Mouse (Mus musculus): Measurements from ENCODE around the gene Ifi35.
A peak's percentile ranks its signal among the peaks of the same experiment; 100 is the strongest.
"Not testable (repeated sequence)": the region's sequence is repeated elsewhere in the genome, so short reads cannot be mapped to it uniquely, and the experiment has no call there.

Ifi35 gene

DNA sequence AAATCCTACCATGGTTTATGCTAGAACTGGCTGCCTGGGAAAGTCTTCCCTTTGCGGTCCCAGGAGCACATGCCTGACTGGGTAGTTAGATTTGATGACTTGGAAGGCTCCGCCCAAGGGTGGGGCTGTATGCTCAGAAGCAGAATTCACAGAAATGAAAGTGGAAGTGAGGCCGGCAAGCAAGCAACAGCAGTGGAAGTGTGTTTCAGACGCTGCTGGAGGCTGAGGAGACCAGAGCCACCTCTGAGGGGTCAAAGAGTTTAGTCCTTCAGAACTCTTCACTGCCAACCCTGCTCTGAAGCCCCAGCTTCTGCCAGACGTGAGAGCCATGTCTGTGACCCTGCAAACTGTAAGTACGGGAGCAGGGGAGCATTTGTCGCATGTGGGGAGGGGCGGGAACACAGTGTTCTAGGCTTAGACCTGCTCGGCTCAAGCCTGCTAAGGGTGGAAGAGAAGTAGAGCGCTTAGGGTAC, at the start of gene Ifi35:
TSS of gene Ifi35 (plus strand) at position 134 of the 473 bp plus-strand sequence.
- peak in 1 of 2 experiments; percentile 61 for DNase-seq (ENCODE audit: low spot score in 2 of 2)

DNA sequence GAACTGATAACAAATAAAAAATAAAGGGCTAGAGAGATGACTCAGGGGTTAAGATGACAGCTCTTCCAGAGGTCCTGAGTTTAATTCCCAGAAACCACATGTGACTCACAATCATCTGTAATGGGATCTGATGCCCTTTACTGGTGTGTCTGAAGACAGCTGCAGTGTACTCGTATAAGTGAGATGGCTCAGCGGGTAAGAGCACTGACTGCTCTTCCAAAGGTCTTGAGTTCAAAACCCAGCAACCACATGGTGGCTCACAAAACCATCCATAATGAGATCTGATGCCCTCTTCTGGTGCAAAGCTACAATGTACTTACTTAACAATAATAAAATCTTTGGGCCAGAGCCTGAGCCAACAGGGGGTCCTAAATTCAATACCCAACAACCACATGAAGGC, 32.9 kb upstream of the Ifi35 start:
- DNase-seq (ENCODE audit: low spot score in 2 of 2) = no peak

DNA sequence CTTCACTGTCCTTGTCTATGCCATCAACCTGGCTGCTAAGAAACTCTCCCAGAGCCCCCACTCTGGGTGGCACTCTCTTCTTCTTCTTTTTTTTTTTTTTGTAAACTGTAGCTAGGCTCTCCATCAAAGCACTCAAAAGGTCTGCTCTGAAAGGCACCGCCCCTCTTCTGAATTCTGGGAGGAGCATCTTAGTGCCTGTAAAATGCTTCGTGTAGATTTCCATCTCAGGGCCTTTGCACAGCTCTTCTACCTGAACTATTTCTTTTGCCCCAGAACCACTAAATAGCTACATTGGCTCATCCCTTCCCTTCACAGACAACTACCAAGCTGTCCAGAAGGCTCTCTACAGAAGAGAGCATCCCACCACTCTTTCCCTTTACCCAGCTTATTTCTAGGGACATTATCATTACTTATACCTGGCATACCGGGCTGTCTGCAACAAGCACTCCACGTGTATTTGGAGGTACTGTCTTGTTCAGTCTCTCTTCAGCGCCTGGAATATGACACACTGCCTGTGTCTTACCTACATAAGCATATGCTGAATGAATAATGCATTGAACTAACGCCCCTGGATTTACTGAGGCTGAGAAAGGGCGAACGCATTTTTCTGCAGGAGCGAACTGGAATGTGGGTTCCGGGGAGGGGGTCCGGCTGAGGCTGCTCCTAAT, 31.6 kb upstream of the Ifi35 start:
- DNase-seq (ENCODE audit: low spot score in 2 of 2) = no peak

DNA sequence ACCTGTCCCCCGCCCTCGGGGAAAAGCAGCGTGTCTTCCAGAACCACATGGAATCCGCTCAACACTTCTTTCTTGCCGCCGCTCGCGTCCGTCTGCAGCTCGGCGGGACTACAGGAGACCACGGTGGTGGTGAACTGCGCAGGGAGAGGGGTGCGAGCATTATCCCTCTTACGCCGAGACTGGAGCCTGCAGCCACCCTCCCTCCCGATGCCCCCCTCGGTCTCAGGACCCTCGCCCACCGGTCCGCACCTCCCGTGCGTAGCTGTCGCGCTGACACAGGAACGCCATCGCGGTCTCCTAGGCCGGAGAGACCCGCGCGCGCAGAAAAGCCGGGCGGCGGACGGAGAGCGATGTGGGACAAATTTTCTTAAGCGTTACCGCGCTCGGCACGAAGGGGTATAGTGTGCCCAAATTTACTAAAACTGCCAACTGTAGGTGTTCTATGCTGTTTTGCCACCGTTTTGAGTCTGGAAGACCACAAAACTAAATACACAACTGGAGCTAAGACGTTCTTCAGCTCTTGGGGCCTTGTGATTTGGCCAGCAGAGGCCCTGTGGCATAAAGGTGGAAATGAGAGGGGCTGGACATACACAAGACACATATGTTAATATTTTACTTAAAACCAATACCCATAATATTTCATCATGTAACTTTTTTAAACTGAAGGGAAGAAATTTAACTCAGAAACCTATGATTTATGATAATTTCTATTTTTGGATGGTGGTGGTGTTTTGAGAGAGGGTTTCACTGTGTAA, 30.9 kb upstream of the Ifi35 start, which contains the start of gene Aarsd1:
TSS of gene Aarsd1 (minus strand) at position 515 of the 755 bp plus-strand sequence.
- peak; percentile 83 to 92 for DNase-seq (ENCODE audit: low spot score in 2 of 2)

DNA sequence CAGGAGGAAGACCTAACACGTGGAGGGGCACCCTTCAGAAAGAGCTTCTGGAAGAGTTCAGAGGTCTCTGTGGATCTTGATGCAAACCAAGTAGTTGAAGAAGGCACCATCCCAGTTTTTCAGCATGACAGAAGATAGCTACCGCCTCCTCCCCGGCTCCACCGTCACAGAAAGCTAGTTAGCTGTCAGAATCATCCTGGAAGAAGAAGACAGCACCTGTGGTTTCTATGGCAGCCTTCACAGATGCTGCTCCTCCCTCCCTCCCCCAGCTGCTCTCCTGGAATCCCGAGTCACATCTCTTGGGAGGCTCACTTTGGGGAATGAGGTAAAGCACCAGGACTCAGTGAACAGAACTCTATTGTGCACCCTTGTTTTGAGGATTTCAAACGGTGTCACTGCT, 29.2 kb upstream of the Ifi35 start:
- no peak for DNase-seq (ENCODE audit: low spot score in 2 of 2)

DNA sequence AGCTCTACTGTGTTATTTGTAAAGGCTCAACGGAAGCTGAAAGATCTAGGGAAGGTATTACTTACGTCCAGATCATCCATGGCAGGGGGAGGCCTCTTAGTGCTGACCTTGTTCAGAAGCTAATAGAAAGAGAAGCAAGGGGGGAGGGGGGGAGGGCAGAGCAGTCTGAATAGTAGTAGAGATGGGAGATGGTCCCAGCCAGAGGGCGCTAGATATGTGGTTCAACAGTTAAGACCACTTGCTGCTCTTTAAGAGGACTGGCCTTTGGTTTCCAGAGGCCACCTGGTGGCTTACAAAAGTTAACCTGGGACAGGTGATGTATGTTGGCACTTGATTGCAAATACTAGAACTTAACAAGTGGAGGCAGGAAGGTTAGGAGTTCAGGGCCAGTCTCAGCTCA, 28.6 kb upstream of the Ifi35 start:
- DNase-seq (ENCODE audit: low spot score in 2 of 2) = no peak

DNA sequence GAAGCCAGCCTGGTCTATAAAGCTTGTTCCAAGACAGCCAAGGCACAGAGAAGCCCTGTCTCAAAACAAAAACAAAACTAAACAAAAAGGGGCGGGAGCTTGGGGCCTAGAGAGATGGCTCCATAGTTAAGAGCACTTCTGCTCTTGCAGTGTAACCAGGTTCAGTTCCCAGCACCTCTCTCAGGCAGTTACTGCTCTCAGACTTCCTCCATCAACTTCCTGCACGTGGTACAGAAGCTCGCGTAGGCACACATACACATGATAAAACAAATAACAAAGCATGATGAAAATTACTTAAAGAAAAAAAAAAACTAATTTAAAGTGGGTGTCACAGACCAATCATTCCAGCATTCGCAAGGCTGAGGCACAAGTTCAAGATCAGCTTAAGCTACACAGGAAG, 28.1 kb upstream of the Ifi35 start:
- DNase-seq (ENCODE audit: low spot score in 2 of 2) = no peak

DNA sequence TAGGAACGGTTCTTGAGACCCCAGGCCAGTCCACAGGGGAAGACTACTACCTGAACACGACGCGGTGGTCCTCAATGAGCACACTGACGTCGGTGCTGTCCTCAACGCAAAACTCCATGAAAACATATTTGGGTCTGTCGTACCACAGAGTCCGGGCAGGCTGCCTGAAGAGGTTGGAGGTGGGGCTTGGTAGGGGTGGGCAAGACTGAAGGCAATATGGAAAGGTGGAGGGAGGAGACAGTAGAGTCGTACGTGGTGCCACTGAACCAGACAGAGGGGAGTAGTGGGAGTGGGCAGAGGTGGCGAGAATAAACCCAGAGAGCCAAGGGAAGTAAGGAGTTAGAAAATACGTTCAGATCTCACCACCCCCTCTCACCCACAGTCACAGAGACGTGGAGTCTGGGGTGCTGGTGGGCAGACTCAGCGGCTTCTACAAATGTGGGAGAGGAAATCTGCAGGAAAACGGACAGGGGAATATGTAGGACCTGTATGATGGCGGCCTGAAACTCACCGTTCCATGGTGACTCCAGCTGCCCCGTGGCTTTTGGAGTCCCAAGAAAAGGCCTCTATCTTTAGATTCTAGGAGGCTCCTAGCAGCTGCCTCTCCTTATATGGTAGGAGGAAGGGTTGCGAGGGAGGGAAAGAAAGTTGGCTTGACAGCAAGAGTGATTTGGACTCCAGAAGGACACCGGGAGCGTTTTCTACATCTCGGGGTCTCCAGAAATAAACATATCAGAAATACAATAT, 23.9 kb upstream of the Ifi35 start, which contains the start of gene Gm27029:
TSS of gene Gm27029 (minus strand) at position 692 of the 747 bp plus-strand sequence.
- no peak for DNase-seq (ENCODE audit: low spot score in 2 of 2)

DNA sequence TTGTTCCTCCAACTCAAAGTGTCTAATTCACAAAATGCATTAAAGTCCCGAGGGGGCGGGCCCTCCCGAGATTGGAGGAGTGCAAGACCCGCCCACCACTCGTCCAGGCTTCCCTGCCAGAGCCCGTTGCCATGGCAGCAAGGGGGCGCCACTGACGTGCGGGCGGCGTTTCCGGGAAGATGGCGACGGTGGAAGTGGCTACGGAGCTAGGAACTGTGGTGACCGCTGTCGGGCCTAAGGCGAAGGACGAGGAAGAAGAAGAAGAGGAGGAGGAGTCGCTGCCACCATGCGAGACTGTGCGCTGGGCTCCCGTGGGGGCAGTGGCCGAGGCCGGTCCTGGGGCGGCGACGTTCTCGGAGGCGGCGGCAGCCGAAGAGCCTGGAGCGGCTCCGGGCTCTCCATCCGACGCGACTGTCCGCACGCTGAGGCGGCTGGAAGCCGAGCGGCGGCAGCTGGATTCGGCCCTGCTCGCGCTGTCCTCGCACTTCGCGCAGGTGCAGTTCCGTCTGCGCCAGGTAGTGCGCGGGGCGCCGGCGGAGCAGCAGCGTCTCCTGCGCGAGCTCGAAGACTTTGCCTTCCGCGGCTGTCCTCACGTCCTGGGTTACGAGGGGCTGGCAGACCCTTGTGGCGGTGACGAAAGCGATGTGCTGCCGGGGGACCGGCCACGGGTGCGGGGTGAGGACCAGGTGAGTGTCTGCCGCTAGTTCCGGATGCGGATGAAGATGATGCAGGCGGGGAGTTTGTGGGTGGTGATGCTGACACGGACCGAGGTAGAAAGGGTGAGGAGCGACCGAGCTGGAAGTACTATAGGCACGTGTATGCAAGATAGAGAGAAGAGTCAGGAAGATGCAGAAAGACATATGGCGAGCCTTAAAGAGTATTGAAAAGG, 23.0 kb upstream of the Ifi35 start, which contains the start of the genes Rundc1 and Ptges3l:
TSS of gene Rundc1 (plus strand) at position 161 of the 889 bp plus-strand sequence.
TSS of gene Ptges3l (minus strand) at position 409 of the 889 bp plus-strand sequence.
- peak; percentile 96 to 100 for DNase-seq (ENCODE audit: low spot score in 2 of 2)

DNA sequence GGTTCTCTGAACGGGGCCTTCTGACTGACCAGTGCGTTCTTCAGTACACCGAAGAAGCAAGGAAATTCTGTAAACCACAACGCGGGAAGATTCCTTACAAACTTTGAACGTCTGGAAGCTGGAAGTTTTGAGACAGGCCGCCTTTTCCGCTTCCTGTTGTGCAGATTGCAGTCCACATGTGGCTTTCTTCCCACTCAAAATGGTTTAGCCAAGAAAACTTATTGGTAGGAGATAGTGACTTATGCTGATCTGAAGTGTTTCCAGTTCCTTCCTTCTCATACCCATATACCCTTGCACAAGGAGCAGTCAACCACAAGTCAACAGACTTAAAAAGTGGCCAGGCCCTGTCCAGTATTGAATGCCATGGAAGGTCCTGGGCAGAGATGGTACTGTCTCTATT, 22.0 kb upstream of the Ifi35 start:
- no peak for DNase-seq (ENCODE audit: low spot score in 2 of 2)

DNA sequence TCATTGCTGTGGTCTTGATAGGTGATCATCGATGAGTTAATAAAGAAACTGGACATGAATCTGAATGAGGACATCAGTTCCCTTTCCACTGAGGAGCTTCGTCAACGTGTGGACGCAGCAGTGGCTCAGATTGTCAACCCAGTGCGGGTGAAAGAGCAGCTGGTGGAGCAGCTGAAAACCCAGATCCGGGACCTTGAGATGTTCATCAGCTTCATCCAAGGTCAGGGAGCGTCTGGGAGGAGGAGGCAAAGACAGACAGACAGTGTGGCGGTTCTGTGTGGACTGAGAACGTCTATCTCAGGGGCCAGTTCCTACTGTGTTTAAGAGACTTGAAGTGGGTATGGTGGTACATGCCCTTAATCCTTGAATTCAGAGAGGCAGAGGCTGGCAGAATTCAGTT, 16.9 kb upstream of the Ifi35 start:
- no peak for DNase-seq (ENCODE audit: low spot score in 2 of 2)

DNA sequence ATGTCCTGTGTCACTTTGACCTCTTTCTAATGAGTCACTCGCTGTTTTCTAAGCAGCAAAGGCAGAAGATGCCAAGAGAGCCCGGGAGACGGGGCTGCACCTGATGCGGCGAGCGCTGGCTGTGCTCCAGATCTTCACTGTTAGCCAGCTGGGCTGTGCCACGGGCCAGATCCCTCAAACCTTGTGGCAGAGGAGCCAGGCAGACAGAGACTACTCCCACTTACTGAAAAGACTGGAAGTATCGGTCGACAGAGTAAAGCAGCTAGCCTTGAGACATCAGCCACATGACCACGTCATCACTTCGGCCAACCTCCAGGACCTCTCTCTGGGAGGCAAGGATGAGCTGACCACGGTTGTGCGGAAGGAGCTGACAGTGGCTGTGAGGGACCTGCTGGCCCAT, 14.8 kb upstream of the Ifi35 start:
- no peak for DNase-seq (ENCODE audit: low spot score in 2 of 2)

DNA sequence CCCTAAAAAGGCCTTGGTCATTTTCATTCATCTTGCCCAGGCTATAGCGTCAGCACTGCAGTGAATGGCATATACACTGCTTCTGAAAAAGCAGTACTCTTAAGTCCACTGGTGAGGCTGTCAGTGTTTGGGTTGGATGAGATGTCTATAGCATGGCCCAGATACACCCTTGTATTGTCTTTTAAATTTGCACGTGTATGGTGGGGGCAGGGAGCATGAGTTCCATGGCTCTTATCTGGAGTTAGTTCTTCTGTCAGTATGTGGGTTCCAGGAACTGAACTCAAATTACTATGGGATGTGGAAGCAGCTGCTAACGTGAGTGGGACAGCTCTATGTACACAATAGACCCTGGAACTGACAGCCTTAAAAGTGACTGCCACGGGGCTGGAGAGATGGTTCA, 12.4 kb upstream of the Ifi35 start:
- no peak for DNase-seq (ENCODE audit: low spot score in 2 of 2)

DNA sequence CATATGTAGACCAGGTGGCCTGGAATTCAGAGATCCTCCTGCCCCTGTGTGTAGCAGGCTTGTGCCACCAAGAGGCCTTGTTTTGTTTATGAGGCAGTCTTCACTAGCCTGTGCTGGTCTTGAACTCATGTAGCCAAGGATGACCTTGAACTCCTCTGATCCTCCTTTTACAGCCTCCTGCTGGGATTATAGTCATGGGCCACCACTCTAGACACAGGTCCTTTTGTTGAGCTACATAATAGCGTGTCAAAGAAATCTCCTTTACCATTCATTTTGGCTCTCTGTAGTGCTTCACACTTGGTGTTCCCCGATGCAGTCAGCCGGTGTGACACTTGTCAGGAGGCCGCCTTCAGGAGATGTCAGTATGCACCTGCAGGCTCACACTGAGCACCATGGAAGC, 11.3 kb upstream of the Ifi35 start:
- no peak for DNase-seq (ENCODE audit: low spot score in 2 of 2)

DNA sequence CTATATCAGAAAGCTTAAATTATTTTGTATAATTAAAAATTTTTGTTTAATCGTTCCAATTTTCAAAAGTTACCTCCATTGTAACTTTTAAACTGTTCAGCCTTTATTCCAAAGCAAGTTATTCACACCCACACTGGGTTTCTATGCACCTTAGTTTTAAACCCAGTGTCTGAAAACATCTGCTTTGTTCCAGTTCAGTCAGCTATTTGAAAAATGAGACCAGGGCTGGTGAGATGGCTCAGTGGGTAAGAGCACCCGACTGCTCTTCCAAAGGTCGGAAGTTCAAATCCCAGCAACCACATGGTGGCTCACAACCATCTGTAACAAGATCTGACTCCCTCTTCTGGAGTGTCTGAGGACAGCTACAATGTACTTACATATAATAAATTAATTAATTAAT, 10.2 kb upstream of the Ifi35 start:
- not testable (repeated sequence) for DNase-seq (ENCODE audit: low spot score in 2 of 2)

DNA sequence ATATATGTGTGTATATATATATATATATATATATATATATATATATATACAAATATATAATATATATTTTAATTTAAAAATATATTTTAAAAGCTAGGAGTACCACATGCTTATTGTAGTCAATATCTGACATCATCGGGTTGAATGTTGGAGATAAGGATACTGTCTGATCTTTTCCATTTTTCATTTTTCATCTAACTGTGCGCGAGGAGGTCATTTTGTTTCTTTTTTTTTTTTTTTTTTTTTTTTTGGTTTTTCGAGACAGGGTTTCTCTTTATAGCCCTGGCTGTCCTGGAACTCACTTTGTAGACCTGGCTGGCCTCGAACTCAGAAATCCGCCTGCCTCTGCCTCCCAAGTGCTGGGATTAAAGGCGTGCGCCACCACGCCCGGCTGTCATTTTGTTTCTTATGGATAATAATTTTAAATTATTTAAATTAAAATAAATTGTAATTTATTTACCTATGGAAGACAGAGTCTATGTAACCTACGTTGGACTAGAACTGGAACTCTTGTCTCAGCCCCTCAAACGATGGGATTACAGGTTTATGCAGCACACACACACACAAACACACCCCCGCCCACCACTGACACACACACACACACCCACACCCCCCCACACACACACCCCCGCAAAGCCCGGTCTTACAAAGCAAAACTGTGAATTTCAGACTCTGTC, 6.6 kb upstream of the Ifi35 start:
- not testable (repeated sequence) for DNase-seq (ENCODE audit: low spot score in 2 of 2)

DNA sequence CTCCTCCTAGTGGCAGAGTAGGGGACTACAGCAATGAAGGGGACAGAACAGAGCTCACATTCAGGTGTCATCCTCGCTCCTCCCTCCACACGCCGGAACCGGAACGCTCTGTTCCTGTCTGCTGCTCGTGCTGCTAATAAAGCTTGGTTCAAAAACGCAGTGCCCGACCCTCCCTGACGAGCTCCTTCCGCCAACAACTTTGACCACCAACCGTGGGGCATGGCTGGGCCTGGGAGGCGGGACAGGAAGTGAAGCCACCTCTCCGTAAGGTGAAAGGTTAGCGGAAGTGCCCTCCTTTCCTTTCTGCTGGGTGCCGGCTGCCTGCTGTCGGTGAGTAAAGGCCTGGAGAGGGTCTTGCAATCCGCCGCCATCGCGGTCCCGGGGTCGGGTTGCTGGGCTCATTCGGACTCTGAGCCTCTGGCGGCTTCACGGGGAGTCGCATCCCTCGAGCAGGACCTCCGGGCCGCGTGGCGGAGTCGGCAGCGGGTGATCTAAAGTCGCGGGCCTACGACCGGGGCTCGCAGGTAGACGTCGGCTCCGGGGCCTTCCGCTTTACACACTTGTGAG, 6.0 kb upstream of the Ifi35 start, which contains the start of gene Rpl27:
TSS of gene Rpl27 (plus strand) at position 172 of the 567 bp plus-strand sequence.
- DNase-seq (ENCODE audit: low spot score in 2 of 2) = peak; percentile 95 to 98

DNA sequence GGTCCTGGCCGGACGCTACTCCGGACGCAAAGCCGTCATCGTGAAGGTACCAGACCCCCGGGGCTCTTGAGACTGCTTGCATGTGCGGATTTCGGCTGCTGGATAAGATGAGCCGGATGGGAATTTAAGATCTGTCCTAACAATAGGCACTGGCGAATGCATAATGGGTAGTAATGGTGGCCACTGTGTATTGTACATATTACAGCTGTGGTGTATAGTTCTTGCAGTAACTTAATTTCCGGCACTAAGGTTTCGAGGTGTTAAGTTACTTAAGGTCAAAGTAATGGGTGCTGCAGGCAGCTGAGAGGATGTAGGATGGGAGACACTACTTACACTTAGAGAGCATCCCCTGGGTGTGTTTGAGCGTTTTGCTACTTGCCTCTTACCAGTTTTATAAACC, 5.4 kb upstream of the Ifi35 start:
- no peak for DNase-seq (ENCODE audit: low spot score in 2 of 2)

DNA sequence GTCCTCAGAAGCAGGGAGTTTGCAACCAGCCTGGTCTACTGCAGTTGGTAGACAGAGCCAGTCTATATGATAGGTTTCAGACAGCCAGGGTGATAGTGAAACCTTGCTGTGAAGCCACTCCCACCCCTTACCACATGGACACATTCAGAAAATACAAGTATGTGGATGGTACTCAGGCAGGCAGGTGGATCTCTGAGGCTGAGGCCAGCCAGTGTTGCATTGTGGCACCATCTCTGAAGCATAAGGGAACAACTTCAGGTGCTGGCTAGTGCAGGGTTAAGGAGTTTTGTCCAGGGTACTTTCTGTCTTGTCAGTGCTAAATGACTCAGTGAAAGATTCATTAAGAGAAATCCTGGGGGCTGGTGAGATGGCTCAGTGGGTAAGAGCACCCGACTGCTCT, 1.9 kb upstream of the Ifi35 start:
- no peak for DNase-seq (ENCODE audit: low spot score in 2 of 2)

DNA sequence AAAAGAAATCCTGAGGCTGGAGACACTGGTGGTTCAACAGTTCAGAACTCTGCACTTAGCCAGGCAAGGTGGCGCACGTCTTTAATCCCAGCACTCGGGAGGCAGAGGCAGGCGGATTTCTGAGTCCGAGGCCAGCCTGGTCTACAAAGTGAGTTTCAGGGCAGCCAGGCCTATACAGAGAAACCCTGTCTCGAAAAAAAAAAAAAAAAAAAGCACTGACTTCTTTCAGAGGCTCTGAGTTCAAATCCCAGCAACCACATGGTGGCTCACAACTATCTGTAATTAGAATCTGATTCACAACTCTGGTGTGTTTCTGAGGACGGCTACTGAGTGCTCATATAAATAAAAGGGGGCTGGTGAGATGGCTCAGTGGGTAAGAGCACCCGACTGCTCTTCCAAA, 1.3 kb upstream of the Ifi35 start:
- not testable (repeated sequence) for DNase-seq (ENCODE audit: low spot score in 2 of 2)
